Mouse (Mus musculus): Measurements from ENCODE around the gene Prr23a2.

Gene Prr23a2

DNA sequence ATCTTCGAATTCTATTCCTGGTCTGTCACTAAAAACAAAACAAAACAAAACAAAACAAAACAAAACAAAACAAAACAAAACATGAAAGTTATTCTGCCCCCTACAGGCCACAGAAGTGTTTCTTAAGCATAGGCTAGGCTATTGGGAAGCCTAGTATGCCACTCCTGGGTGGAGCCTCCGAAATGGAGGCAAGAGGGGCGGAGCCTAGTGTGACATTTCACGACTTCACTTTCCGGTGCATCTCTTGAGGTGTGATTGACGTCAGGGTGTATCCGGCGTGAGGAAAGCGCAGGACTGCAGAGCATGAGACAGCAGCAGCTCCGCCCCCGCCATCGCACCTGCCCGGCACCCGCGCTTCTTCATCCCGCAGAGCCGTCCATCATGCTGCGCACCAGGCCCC is at the start of gene Prr23a2:
Gene Prr23a2, plus strand, starts transcription at position 285 of the 400 bp plus-strand sequence.
- DNase-seq (ENCODE audit: low read depth, low spot score) = peak; percentile 96

GRCm38 (mm10) chr9:98807631-98808030 is 48.7 kb upstream of the Prr23a2 start:
- DNase-seq (ENCODE audit: low read depth, low spot score) = no peak

DNA sequence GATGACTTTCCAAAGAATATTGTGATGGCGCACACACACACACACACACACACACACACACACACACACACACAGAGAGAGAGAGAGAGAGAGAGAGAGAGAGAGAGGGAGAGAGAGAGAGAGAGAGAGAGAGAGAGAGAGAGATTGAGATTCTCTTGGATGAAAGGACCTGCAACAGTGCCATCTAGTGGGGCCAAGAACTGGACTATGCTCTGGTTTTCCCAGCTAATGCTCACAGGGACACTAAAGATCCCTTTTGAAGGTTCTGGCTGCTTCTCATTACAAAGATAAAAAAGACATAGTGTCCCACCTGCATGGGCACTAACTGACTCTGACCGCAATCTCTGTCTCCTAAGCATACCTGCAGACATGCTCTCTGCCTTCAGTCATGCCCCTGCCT is 46.8 kb upstream of the Prr23a2 start:
- peak; percentile 29 for DNase-seq (ENCODE audit: low read depth, low spot score)

GRCm38 (mm10) chr9:98816066-98816465 is 40.2 kb upstream of the Prr23a2 start:
- DNase-seq (ENCODE audit: low read depth, low spot score) = no peak

GRCm38 (mm10) chr9:98817592-98817991 is 38.7 kb upstream of the Prr23a2 start:
- no peak for DNase-seq (ENCODE audit: low read depth, low spot score)

DNA sequence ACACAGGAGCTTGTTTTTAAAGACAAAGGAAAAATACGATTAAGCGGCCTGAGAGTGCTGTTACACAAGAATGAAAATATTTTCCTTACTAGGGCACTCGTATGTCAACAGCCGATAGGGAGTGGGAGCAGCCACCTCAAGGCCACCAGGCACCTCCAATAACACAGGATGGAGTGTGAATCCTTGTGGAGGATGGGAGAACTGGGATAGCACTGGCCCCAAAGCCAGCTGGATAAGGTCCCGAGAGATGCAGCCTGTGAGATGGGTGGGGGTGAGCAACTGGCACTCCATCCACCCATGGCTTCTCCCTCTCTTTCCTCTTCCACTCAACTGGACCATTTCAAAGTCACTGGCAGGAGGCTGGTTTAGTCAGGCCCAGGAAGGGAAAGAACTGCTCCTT is 37.3 kb upstream of the Prr23a2 start:
- DNase-seq (ENCODE audit: low read depth, low spot score) = no peak

DNA sequence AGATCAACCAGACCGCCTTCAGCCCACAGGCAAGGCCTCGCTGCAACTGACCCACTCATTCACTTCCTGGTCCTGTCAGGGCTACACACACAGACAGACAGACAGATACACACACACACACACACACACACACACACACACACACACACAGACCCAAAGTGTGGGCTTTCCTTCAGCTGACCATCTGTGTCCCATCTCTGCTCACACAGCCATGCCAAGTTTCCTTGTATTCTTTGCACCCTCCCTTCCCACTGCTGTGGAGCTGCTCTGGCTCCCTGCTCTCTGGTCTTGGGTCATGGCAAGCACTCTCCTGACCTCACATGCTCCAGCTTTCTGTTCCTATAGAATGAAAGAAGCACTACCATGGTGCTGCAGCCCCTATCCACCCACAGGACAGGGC is 36.8 kb upstream of the Prr23a2 start:
- DNase-seq (ENCODE audit: low read depth, low spot score) = no peak

- DNase-seq (ENCODE audit: low read depth, low spot score) = no peak
These were observed 35.8 kb upstream of the Prr23a2 start for GRCm38 (mm10) chr9:98820461-98820860.

DNA sequence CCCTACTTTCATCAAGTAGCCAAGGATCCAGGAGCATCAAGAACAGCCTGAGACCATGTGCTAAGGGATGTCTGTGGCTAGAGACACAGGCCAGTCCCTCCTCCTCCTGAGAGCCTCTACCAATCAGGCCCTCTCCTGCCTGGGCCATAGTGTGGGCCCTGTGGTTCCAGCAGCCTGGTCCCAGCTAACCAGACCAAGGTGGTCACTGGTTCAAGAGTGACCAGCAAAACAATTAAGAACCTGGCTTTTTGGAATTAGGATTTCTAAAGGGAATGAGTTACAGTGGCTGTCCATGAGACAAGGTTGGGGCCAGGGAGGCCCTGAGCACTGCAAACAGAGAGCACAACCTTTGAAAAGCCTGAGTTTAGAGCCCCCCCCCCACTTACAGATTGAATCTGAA is 35.2 kb upstream of the Prr23a2 start:
- no peak for DNase-seq (ENCODE audit: low read depth, low spot score)

DNA sequence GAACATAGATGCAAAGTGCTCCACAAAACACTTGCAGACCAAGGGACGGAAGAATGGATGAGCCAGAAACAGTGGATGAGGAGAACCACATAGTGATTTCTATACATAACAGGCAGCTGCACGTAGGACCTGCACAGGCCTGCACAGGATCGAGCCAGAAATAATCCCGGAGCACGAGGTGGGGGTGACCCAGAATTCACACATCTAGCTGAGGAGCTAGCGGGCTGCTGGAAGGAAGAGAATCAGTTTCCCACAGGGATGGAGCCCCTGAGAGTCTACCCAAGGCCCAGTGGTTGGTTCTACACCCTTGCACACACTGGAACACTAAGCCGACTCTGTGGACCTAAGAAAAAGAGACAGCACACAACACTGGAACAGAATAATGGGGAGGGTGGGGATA is 32.5 kb upstream of the Prr23a2 start:
- DNase-seq (ENCODE audit: low read depth, low spot score) = no peak

DNA sequence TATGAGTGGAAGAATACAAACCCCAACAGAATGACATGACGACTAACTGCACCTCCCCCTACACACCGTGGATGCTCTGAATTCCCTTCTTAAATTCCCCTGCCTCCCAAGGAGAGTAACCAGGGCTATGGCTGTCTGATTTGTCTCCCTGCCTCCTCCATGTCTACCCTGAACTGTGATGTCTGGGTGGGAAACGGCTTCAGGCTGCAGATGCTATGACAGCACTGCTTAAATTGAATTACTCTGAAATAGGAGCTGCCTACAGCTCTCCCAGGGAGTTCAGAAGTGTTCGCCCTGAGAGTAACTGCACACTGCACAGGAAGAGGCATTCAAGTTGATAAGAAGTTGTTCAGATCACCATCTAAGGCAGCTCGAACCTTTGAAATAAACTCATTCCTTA is 26.8 kb upstream of the Prr23a2 start:
- no peak for DNase-seq (ENCODE audit: low read depth, low spot score)

- DNase-seq (ENCODE audit: low read depth, low spot score) = no peak
These were observed 18.7 kb upstream of the Prr23a2 start for GRCm38 (mm10) chr9:98837537-98838074.

GRCm38 (mm10) chr9:98842117-98842516 is 14.2 kb upstream of the Prr23a2 start, which contains the start of gene Prr23a1:
Gene Prr23a1, plus strand, starts transcription at chr9:98842503.
- peak; percentile 86 for DNase-seq (ENCODE audit: low read depth, low spot score)

DNA sequence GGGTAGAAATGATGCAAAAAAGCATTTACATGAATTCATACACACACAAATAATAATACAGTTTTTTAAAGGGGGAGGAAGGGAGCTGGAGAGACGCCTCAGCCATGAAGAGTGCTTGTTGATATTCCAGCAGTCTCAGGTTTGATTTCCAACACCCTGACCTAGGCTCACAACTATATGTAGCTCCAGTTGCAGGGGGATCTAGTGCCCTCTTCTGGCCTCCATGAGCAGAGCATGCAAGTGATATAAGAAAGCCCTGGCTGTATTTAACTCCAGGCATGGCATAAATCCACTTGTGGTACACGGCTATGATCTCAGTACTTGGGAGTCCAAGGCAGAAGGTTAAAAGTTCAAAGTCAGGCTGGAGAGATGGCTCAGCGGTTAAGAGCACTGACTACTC is 7.2 kb downstream of the Prr23a2 start:
- DNase-seq (ENCODE audit: low read depth, low spot score) = peak; percentile 85

GRCm38 (mm10) chr9:98864571-98864970 is 8.3 kb downstream of the Prr23a2 start, which contains the start of gene Prr23a3:
Gene Prr23a3, plus strand, starts transcription at chr9:98864767.
- peak; percentile 95 for DNase-seq (ENCODE audit: low read depth, low spot score)

GRCm38 (mm10) chr9:98901486-98901885 is 45.2 kb downstream of the Prr23a2 start:
- no peak for DNase-seq (ENCODE audit: low read depth, low spot score)

DNA sequence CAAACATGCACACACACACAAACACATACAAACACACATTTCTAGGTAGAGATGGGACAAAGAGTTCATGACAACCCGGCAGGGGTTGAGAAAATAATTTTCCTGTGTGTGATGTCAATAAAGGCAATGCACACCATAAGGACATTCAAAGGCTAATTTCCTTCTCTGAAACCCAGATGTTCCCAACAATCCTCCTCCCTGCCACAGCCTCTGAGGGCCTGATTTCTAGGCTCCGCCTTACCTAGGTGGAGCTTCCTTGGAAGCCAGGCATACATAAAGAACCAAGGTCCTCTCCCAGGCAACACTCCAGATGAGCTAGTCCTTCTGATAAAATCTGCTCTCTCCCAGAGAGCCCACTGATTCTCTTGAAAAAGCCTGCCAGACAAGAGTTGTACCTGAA is 46.5 kb downstream of the Prr23a2 start, which contains the start of gene 7420426K07Rik:
Gene 7420426K07Rik, plus strand, starts transcription at position 301 of the 400 bp plus-strand sequence.
- DNase-seq (ENCODE audit: low read depth, low spot score) = no peak
